Mouse (Mus musculus) bone marrow, adult 2 months (tissue): ENCODE results near the gene Rrp9.

Source experiments
- CTCF ChIP-seq: fragments of 200-500 bp; IDR thresholded peaks from 2 replicates; pipeline ENCODE4 v1.5.1; 2011; ENCODE audit warnings: low read length, control low read depth; ENCODE audit not compliant: control insufficient read depth, insufficient read depth
- POLR2A ChIP-seq: fragments of 200-500 bp; IDR thresholded peaks from 2 replicates; pipeline ENCODE4 v1.6.1; 2011; ENCODE audit warnings: low read depth, mild to moderate bottlenecking, control low read depth, low read length, borderline replicate concordance; ENCODE audit not compliant: control insufficient read depth

GRCm38 (mm10) chr9:106456325-106457162 is 19.2 kb upstream of the Rrp9 start:
- TF ChIP-seq CTCF (no peak), POLR2A (no peak)
